Mouse (Mus musculus) fat pad, adult 2 months (tissue): ENCODE measurements around the gene Vcan.
"Not testable (repeated sequence)": the region's sequence is repeated elsewhere in the genome, so short reads cannot be mapped to it uniquely, and the experiment has no call there.

ENCODE experiments used
- DNase-seq: peaks from one replicate; pipeline ENCODE4 v3.0.0-alpha.2; 2011; ENCODE audit warnings: low read depth, low spot score; ENCODE audit errors: extremely low read depth

The Vcan gene

DNA sequence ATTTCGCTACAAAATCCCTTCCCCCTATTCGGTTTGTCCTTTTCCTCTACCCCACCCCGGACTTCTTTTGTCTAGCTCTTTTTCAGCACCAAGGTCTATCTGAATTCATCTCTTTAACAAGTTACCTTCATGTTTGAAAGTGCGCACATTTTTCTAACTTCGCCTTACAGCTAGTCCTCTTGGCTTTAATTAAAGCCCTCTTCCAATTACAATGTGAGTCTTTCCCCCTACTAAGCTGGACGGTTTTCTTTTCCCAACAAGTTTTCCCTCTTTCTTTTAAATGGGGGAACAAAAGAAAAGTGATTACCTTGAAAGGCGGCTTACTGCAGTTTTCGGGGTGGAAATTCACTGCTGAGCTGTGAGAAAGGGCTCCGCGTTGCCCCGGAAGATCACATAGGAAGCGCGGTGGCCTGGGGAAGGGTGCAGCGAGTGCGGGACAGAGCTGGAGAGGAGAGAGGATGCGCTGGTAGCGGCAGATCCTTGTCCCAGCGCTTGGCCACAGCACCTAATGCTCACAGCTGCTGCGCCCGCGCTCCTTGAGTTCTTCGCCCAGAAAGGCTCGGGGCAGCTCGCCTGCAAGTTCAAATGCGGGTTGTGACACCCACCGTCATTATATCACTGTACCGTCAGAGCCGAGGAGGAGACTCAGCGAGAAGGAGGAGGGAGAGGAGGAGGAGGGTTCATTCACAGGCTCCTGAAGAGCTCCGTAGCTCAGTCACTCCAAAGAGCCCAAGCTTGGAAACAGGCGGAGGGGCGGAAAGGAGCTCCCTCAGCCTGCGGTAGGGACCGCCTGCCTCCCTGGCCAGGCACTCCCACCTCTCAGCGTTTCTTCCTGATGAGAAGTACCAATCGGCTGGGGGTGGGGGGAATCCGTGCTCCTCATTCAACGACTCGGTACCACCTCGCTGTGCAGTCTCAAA lies at the start of gene Vcan:
Vcan (minus strand) TSS at position 744 of the 920 bp plus-strand sequence.
- no peak for DNase-seq

- DNase-seq = no peak
Measured at GRCm38 (mm10) chr13:89791475-89791874, 49.2 kb upstream of the Vcan start.

GRCm38 (mm10) chr13:89782886-89783285 lies 40.6 kb upstream of the Vcan start:
- peak; percentile 68 for DNase-seq

- DNase-seq = no peak
Measured at GRCm38 (mm10) chr13:89780276-89780675, 38.0 kb upstream of the Vcan start.

- DNase-seq = no peak
Measured at GRCm38 (mm10) chr13:89779208-89779911, 37.1 kb upstream of the Vcan start.

GRCm38 (mm10) chr13:89777764-89778163 lies 35.5 kb upstream of the Vcan start:
- DNase-seq = no peak

DNA sequence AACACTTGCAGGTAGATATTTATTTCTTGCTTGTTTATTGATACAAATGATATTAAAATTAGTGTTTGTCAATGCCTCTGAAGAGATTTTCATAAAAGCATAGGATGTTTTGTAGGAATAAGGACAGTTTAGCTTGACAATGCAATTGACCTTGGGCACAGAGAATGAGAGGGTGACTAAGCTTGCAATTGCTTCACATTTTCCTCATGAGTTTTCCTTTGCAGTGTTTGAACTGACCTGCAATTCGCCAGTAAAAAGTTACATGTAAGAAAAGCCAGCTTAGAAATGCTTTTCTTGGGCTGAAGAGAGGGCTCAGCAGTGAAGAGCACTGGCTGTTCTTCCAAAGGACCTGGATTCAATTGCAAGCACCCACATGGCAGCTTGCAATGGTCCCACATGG lies 34.8 kb upstream of the Vcan start:
- no peak for DNase-seq

DNA sequence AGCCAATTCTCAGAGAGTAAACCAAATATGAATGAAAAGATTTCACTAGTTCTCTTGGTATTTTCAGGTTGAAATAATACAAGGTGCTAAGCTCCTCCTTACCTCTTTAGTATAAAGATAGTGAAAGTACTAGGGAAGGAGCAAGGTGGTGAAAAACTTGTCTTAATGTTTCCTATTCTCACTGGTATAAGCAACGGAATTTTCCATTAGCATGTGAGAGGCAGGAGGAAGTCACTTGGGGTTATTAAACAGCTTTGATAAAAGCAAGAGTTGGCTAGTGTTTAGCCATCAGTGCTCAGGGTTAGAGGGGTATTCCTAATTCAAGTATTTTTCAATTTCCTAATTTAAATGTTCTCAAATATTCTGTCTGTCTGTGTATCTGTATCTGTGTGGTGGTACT lies 24.2 kb upstream of the Vcan start:
- no peak for DNase-seq

- DNase-seq = peak; percentile 50
Measured at GRCm38 (mm10) chr13:89765966-89766365, 23.7 kb upstream of the Vcan start.

DNA sequence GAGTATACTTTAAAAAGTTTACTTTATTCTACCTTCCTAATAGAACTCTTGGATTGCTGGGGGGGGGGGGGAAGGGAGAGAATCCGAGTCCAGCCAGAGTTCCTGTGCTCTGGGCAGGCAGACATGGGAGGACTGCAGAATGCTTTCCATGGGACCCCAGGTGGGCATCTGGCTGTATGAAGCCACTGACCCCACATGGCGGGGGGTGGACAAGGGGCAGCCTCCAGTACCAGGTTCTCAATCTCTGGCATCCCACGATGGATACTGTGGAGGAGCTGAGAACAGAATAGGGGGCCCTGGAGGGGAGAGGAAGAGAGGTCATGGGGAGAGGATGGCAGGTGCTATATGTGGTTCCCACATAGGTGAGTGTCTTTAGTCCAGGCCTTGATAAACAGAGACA lies 20.0 kb upstream of the Vcan start:
- no peak for DNase-seq

DNA sequence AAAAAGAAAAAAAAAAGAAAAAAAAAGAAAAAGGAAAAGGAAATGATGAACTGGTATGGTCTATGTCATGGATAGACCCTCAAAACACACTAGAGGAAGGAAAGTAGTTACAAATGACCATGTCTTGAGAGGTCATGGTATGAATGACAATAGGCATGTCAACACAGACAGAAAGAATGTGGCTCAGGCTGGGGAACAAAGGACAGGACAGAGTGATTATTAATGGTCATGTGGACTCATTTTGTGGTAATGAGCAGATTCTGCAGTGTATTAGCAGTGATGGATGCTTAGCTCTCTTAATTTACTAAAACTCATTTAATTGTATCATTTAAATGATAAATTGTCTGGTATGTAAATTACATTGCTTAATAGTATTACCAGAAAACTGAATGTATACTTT lies 14.0 kb upstream of the Vcan start:
- DNase-seq = no peak

DNA sequence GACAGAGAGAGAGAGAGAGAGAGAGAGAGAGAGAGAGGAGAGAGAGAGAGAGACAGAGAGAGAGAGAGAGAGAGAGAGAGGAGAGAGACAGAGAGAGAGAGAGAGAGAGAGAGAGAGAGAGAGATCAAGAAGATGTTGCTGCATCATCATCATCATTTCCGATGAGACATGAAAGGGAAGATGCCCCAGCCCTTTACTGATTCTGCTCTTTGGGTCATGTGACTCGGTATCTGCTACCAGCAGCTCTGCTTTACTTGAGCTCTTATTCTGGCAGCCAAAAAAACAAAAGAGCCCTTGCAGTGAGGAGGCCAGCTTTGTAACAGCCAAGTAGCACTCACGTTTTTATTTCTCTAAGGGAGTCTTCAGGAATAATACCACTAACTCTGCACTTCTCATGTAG lies 8.3 kb upstream of the Vcan start:
- DNase-seq = not testable (repeated sequence)

DNA sequence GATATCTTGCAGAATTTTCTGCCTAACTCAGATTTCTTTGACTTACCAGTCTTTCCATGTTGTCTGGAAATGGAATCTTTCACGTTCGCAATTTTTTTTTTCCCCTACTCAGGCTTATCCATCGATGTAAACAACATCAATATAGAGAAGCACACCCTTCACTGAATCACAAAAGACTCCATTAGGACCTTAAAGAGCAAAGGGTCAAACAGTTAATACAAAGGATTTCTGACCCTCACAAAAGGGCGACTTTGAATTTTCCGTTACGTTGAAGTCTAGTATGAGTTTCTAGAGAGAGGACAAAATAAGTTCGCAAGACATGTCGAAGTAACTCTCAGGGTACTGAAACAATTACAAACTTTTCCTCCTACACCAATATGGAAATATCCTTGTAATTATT lies 892 bp upstream of the Vcan start:
- no peak for DNase-seq

DNA sequence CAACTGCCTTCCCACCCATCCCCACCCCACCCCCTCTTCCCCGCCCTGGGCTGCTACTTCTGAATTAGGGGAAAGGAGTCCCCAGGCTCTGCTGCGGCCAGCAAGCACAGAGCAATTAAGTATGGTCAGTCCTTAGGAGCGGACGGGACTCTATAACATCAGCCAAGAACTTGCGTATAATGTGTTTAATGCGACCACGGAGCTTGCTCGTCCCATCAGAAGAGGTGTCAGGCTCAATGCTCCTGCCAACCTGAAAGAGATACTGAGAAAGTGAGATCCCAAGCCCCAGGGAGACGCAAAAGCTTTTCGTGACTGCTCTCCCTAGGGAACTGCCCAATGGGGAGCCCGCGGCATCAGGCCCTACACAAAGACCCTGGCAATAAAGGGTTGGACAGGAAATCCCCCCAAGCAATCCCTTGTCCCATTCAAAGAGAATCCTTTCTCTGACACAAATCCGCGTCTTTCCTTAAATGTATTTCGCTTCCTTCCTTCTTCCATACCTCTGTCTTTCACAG lies 434 bp upstream of the Vcan start:
- DNase-seq = no peak

- DNase-seq = no peak
Measured at GRCm38 (mm10) chr13:89741116-89741551, 1.2 kb downstream of the Vcan start.

- no peak for DNase-seq
Measured at GRCm38 (mm10) chr13:89740243-89741115, 1.8 kb downstream of the Vcan start.

- DNase-seq = no peak
Measured at GRCm38 (mm10) chr13:89739696-89740242, 2.5 kb downstream of the Vcan start.

DNA sequence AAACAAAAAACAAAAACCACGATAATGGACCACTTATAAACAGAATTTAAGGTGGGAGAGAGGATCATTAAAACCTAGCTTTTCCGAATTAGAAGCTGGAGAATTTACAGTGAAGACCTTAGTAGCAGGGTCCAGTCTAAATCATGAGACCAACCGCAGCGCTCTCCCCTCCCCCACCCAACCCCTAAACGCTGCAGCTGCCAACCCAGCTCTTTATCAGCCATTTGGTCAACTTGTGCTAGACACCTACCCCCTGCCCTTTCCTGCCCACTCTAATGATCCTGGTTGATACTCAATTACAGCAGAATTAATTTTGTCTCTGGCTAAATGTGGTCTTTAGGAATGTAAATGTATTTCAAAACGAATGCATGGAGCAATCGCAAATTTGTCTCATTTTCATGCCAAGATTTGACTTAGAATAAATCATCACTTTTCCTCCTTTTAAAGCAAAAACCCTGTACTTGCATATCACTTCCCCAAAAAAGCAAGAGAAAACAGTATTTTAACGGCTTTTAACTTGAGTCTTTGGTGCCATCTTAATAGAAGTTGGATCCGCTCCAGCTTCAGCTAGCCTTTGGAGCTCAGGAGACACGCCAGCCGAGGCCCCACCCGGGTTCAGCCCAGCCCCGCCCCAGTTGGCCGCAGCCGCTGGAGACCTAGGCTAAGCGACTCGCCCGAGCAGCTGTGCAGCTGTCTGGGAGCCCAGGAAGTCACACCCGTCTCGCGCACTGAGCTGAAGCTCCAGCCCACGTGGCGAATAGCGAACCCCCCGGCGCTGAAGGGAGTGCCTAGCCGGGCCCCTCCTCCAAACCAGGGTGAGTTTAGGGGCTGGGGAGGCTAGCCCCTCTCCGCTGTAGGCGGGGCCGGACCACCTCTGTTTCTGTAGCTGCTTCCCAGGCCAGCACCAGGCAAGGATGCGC lies 3.3 kb downstream of the Vcan start:
- no peak for DNase-seq

DNA sequence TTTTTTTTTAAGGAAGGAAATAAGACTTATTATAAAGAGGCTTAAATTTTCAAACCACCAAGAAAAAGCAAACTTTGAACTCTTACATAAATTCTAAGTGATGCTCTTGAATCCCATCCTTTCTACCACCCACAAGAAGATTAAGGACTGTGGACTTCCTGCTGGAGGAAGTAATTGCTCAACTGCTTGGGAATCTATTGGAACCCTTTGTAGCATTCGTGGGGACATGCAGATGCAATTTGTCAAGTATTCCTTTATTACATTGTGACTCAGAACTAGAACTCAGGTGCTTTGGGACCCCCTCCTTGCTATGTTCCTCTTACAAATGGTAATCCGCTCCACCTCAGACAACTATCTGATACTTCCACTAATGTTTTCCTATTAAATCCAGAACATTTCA lies 4.0 kb downstream of the Vcan start:
- DNase-seq = no peak

DNA sequence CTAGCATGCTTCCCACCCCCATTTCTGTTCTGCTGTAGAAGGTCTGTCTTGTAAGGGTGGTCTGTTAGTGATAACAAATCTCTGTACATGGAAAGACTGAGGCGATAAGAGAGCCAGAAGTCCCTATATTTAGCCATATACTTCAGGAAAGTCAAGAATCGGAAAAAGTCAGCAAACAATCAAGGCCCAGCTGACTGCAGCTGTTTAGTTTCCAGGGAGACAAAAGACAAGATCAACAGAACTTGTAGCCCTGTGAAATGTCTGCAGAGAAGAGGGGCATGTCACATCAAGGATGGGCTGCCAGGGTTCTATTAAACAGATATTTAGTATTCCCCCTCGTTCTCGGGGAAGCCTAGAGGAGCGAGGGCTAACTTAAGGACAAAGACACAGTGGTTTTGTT lies 7.2 kb downstream of the Vcan start:
- DNase-seq = no peak
